ENCODE assay signal across 8 mouse cellular contexts in genomic region chr15:3957982-3958381, GRCm38 (mm10). TPM values are rescaled to one million over a fixed set of nuclear protein-coding genes. Genes with fewer than 3 reads are reported as not detected.
DNase-seq lines count a peak whose midpoint lies in the region; ATAC-seq and TF ChIP-seq lines count a peak whose summit lies in the region.

No protein-coding gene starts in this region.

- no peaks in the 10 kb centered on the region for H3K27me3 ChIP-seq in Patski
- H3K27me3 ChIP-seq in lung, embryonic 14.5 days (ENCODE audit: insufficient read depth, low read length): no peaks in the 10 kb centered on the region
- H3K27me3 ChIP-seq in small intestine, adult 2 months (ENCODE audit: control insufficient read depth, insufficient read depth, low read length): no peaks in the 10 kb centered on the region

- TF ChIP-seq CTCF in Patski (IDR thresholded peaks at IDR 0.05): peak; percentile 81
- TF ChIP-seq CTCF in cortical plate, adult 2 months (IDR thresholded peaks at IDR 0.05; ENCODE audit: extremely low read depth, insufficient read depth, low read length): peak; percentile 62; the same call in 1 of the 2 replicates
- TF ChIP-seq CTCF in lung, embryonic 14.5 days (IDR thresholded peaks at IDR 0.05; ENCODE audit: low read depth): peak; percentile 71
- peak; percentile 10; the same call in 1 of the 2 replicates for TF ChIP-seq CTCF in small intestine, adult 2 months (IDR thresholded peaks at IDR 0.05; ENCODE audit: extremely low read depth, insufficient read length, insufficient replicate concordance, low read depth, low read length)

- CTCF ChIA-PET in Patski (lab: Charles Lee): interaction anchor here (0.7 to 1.5 kb wide), 7 partner anchors 24 to 662 kb away, joined by 3 to 5 read pairs (median 3); no protein-coding TSS in a partner anchor

- H3K4me3 ChIP-seq in cortical plate, adult 2 months (ENCODE audit: insufficient read depth, low read length): no peak overlapping the region
- H3K4me3 ChIP-seq in lung, embryonic 14.5 days (ENCODE audit: low read depth, low read length): no peak overlapping the region
- H3K4me3 ChIP-seq in small intestine, adult 2 months (ENCODE audit: low read depth, low read length): no peak overlapping the region

- POLR2A ChIA-PET in Patski (lab: Charles Lee): no interaction called here

- H3K27ac ChIP-seq in cortical plate, adult 2 months (ENCODE audit: insufficient read depth, low read length): no peak overlapping the region
- H3K27ac ChIP-seq in lung, embryonic 14.5 days (ENCODE audit: low read depth): no peak overlapping the region
- no peak overlapping the region for H3K27ac ChIP-seq in small intestine, adult 2 months (ENCODE audit: insufficient read depth, low read depth, low read length)

- H3K9ac ChIP-seq in lung, embryonic 14.5 days: no peak overlapping the region

- no peaks in the 10 kb centered on the region for H3K36me3 ChIP-seq in lung, embryonic 14.5 days (ENCODE audit: insufficient read depth)
- H3K36me3 ChIP-seq in small intestine, adult 2 months (ENCODE audit: control insufficient read depth, insufficient read depth, low read length): no peaks in the 10 kb centered on the region

- peak; percentile 42 for DNase-seq in gastrocnemius, postnatal 10 days
- no peak for DNase-seq in gastrocnemius, postnatal 25 days
- DNase-seq in 3T3-L1 (ENCODE audit: low read depth, low spot score) (peak; percentile 82), Patski (ENCODE audit: low read depth, low spot score) (no peak)
- DNase-seq in kidney, adult 9 months: peak; percentile 79
- DNase-seq in lung, embryonic 14.5 days: peak; percentile 83

- 26% methylated on average over 4 of the region's 4 CpGs for WGBS in lung, embryonic 14.5 days
- WGBS in small intestine, adult 2 months: 18% methylated on average over 4 of the region's 4 CpGs

- ATAC-seq in Patski: no peak
- peak; percentile 14; the same call in 1 of the 2 replicates for ATAC-seq in lung, embryonic 14.5 days (ENCODE audit: insufficient read depth)

- no peaks in the 10 kb centered on the region for H3K9me3 ChIP-seq in lung, embryonic 14.5 days (ENCODE audit: low read depth, low read length)

- no peak overlapping the region for H3K4me2 ChIP-seq in lung, embryonic 14.5 days

- H3K4me1 ChIP-seq in cortical plate, adult 2 months (ENCODE audit: control insufficient read depth, insufficient read depth, low read length): no peaks in the 10 kb centered on the region
- no peaks in the 10 kb centered on the region for H3K4me1 ChIP-seq in lung, embryonic 14.5 days (ENCODE audit: insufficient read depth)
- H3K4me1 ChIP-seq in small intestine, adult 2 months (ENCODE audit: control insufficient read depth, insufficient read depth, insufficient read length, low read length): no peaks in the 10 kb centered on the region

- in situ Hi-C loops in Patski (cut with MboI; ENCODE audit: low pct_unique_long_range_greater_than_20kb): loop anchor here (5.0 kb wide), 1 partner anchor 79 kb away; no protein-coding TSS in a partner anchor

- no peak for TF ChIP-seq POLR2A in cortical plate, adult 2 months (IDR thresholded peaks at IDR 0.05; ENCODE audit: extremely low read depth, insufficient read depth, low read length)
- TF ChIP-seq POLR2A in small intestine, adult 2 months (IDR thresholded peaks at IDR 0.05; ENCODE audit: low read depth, low read length): no peak

RNA-seq across cellular contexts. Expression of gene Fbxo4, which starts 21.4 kb away (rescaled TPM):
- 1 to 10 TPM; 5.7 to 7.0 TPM for total RNA-seq in gastrocnemius, postnatal 10 days (2021)
- total RNA-seq in gastrocnemius, postnatal 25 days (2021): 1 to 10 TPM; 3.7 to 4.8 TPM
- 23.6 TPM for polyA plus RNA-seq in Patski (2021)
- polyA plus RNA-seq in cortical plate, adult 2 months (2012; rRNA removed): 9.8 and 11.6 TPM in 2 replicates
- polyA plus RNA-seq in lung, embryonic 14.5 days (2014; fragmentation: Nextera tagmentation; extraction: Ambion mirVana): 10.9 and 12.6 TPM in 2 replicates
- polyA plus RNA-seq in small intestine, adult 2 months (2012; rRNA removed): 6.1 and 10.8 TPM in 2 replicates

RNA-seq across cellular contexts. Expression of gene AW549877, which starts 37.6 kb away (rescaled TPM):
- total RNA-seq in gastrocnemius, postnatal 10 days (2021): 10 to 100 TPM; 13.9 to 15.3 TPM
- total RNA-seq in gastrocnemius, postnatal 25 days (2021): 10 to 100 TPM; 11.2 to 11.5 TPM
- 60.1 TPM for polyA plus RNA-seq in Patski (2021)
- 37.8 and 39.0 TPM in 2 replicates for polyA plus RNA-seq in cortical plate, adult 2 months (2012; rRNA removed)
- polyA plus RNA-seq in lung, embryonic 14.5 days (2014; fragmentation: Nextera tagmentation; extraction: Ambion mirVana): 35.1 and 38.8 TPM in 2 replicates
- polyA plus RNA-seq in small intestine, adult 2 months (2012; rRNA removed): 1.2 and 3.0 TPM in 2 replicates

Comparison
In these comparisons a context has a peak if more than half of its experiments do, and no peak if none do; other contexts are left out.
1. DNase-seq: peak in gastrocnemius, postnatal 10 days (single experiment), 3T3-L1 (single experiment), kidney, adult 9 months (single experiment) and lung, embryonic 14.5 days (single experiment); none in gastrocnemius, postnatal 25 days (single experiment) and Patski (single experiment).
2. CTCF ChIP-seq: peak in every context shown above with its lines; median percentile 81 in Patski; 71 in lung, embryonic 14.5 days; 62 in cortical plate, adult 2 months; 10 in small intestine, adult 2 months.